In genomic region chr1:131060290-131061253, GRCm38 (mm10) we compare ENCODE assay signal across 9 mouse cellular contexts. TPM values are rescaled to one million over a fixed set of nuclear protein-coding genes. Genes with fewer than 3 reads are reported as not detected.
DNase-seq lines count a peak whose midpoint lies in the region; ATAC-seq and TF ChIP-seq lines count a peak whose summit lies in the region.
"Had no signal": no experiment of that assay in that cellular context is flagged by ENCODE, and none has a peak within 500 bp of the region (broad histone marks: within the 10 kb centered on the region; RNA-seq: fewer than 3 reads in every experiment).

No protein-coding gene starts in this region.

- TF ChIP-seq RAD21 in CH12.LX (IDR thresholded peaks at IDR 0.05; ENCODE audit: low read depth, low read length), result peak; percentile 73

- H3K27ac ChIP-seq in CH12.LX (ENCODE audit: insufficient read depth, low read depth), result no peak overlapping the region
- H3K27ac ChIP-seq in heart, embryonic 11.5 days (ENCODE audit: low read depth, low read length), result 0 out of 2 replicates have a peak overlapping the region, but pooled peaks have one; percentile 41
- peak overlapping the region; percentile 17; the same call in 1 of the 2 replicates for H3K27ac ChIP-seq in limb, embryonic 13.5 days
- H3K27ac ChIP-seq in midbrain, postnatal 0 days (ENCODE audit: low read depth, low read length), result no peak overlapping the region

- dilution Hi-C loops in CH12.LX (cut with MboI; ENCODE audit: extremely low pct_ligation_motif_present, extremely low pct_unique_long_range_greater_than_20kb, low sequenced_read_pairs), result no loop called here

- no peaks in the 10 kb centered on the region for H3K9me3 ChIP-seq in CH12.LX (replicated peaks; ENCODE audit: low read length)
- H3K9me3 ChIP-seq in heart, embryonic 11.5 days (replicated peaks; ENCODE audit: control insufficient read depth, low read length), result no peaks in the 10 kb centered on the region
- H3K9me3 ChIP-seq in limb, embryonic 13.5 days, result no peaks in the 10 kb centered on the region
- H3K9me3 ChIP-seq in midbrain, postnatal 0 days (ENCODE audit: low read length), result no peaks in the 10 kb centered on the region

- no peak overlapping the region for H3K9ac ChIP-seq in CH12.LX (ENCODE audit: insufficient read depth, low read depth)
- H3K9ac ChIP-seq in heart, embryonic 11.5 days (ENCODE audit: low read depth, low read length), result no peak overlapping the region
- H3K9ac ChIP-seq in limb, embryonic 13.5 days, result no peak overlapping the region
- no peak overlapping the region for H3K9ac ChIP-seq in midbrain, postnatal 0 days (replicated peaks; ENCODE audit: low read length, poor library complexity, severe bottlenecking)

- H3K36me3 ChIP-seq in CH12.LX (replicated peaks in 1 of 2; ENCODE audit: control insufficient read depth in 1 of 2, insufficient read depth in 1 of 2, low read length in 1 of 2), result peaks cover 19 to 39% of the 10 kb centered on the region in 2 experiments
- peaks cover 12% of the 10 kb centered on the region for H3K36me3 ChIP-seq in heart, embryonic 11.5 days (ENCODE audit: control insufficient read depth, insufficient read depth, low read length)
- peaks cover 29% of the 10 kb centered on the region for H3K36me3 ChIP-seq in limb, embryonic 13.5 days
- H3K36me3 ChIP-seq in midbrain, postnatal 0 days (ENCODE audit: insufficient read depth, low read length), result peaks cover 22% of the 10 kb centered on the region

- in situ Hi-C loops in CH12.LX (cut with MboI; ENCODE audit: low pct_ligation_motif_present, low pct_unique_long_range_greater_than_20kb, low sequenced_read_pairs), result loop anchor here (5.0 kb wide), 1 partner anchor 37 kb away; the partner anchor contains the start of gene Mapkapk2

- no peaks in the 10 kb centered on the region for H3K27me3 ChIP-seq in CH12.LX (replicated peaks)
- H3K27me3 ChIP-seq in heart, embryonic 11.5 days (ENCODE audit: control insufficient read depth, insufficient read depth, low read length), result no peaks in the 10 kb centered on the region
- no peaks in the 10 kb centered on the region for H3K27me3 ChIP-seq in limb, embryonic 13.5 days
- no peaks in the 10 kb centered on the region for H3K27me3 ChIP-seq in midbrain, postnatal 0 days (ENCODE audit: insufficient read depth, low read length)

- peaks cover 18 to 61% of the 10 kb centered on the region in 2 experiments for H3K4me1 ChIP-seq in CH12.LX (ENCODE audit: control insufficient read depth in 1 of 2, insufficient read depth in 2 of 2)
- H3K4me1 ChIP-seq in heart, embryonic 11.5 days (ENCODE audit: control insufficient read depth, insufficient read depth, low read length), result peaks cover 72% of the 10 kb centered on the region
- H3K4me1 ChIP-seq in limb, embryonic 13.5 days, result peaks cover 59% of the 10 kb centered on the region
- H3K4me1 ChIP-seq in midbrain, postnatal 0 days (ENCODE audit: insufficient read depth, low read length), result peaks cover 4% of the 10 kb centered on the region; the same call in 1 of the 2 replicates

- DNase-seq in 416B (ENCODE audit: low read depth) (peak; percentile 68), CH12.LX (ENCODE audit: extremely low read depth) (peak; percentile 71)
- peak; percentile 68 for DNase-seq in embryo, embryonic 10 days (ENCODE audit: low spot score)
- DNase-seq in midbrain, postnatal 0 days (ENCODE audit: low spot score), result peak; percentile 66
- no peak for DNase-seq in urinary bladder, postnatal 4 days (ENCODE audit: low spot score in 2 of 2)
- DNase-seq in left cerebral cortex, adult 8-10 months (ENCODE audit: low spot score in 2 of 2), result no peak

- no peak overlapping the region for H3K4me3 ChIP-seq in CH12.LX (replicated peaks in 1 of 3; ENCODE audit: low read depth in 2 of 3, low read length in 2 of 3, poor library complexity in 1 of 3)
- H3K4me3 ChIP-seq in heart, embryonic 11.5 days (ENCODE audit: low read depth, low read length), result no peak overlapping the region
- no peak overlapping the region for H3K4me3 ChIP-seq in limb, embryonic 13.5 days
- no peak overlapping the region for H3K4me3 ChIP-seq in midbrain, postnatal 0 days (ENCODE audit: low read depth, low read length)

- 0 out of 2 replicates have a peak, but pooled peaks cover 2% of the 10 kb centered on the region for H3K79me2 ChIP-seq in CH12.LX (replicated peaks; ENCODE audit: control insufficient read depth, extremely low read depth, insufficient read depth, poor library complexity, severe bottlenecking)

- TF ChIP-seq POLR2A in CH12.LX (IDR thresholded peaks at IDR 0.05; ENCODE audit: low read depth, low read length), result no peak

- ATAC-seq in heart, embryonic 11.5 days (replicated peaks; ENCODE audit: insufficient number of reproducible peaks, low FRiP score, low TSS enrichment), result no peak
- ATAC-seq in limb, embryonic 13.5 days (ENCODE audit: low FRiP score, low read depth), result peak; percentile 17
- ATAC-seq in midbrain, postnatal 0 days (ENCODE audit: low FRiP score), result peak; percentile 32

- WGBS in heart, embryonic 11.5 days (ENCODE audit: insufficient replicate concordance), result 55% methylated on average over 13 of the region's 13 CpGs
- 73% methylated on average over 13 of the region's 13 CpGs for WGBS in limb, embryonic 13.5 days
- 69% methylated on average over 13 of the region's 13 CpGs for WGBS in midbrain, postnatal 0 days

- no peak for TF ChIP-seq EP300 in CH12.LX (IDR thresholded peaks at IDR 0.05; ENCODE audit: low read length)

- peak; percentile 53 to 82 for TF ChIP-seq CTCF in CH12.LX (conservative IDR thresholded peaks at IDR 0.05 in 1 of 2, IDR thresholded peaks at IDR 0.05 in 1 of 2; ENCODE audit: low read depth in 2 of 2, low read length in 2 of 2)
- peak; percentile 76 for TF ChIP-seq CTCF in midbrain, postnatal 0 days (IDR thresholded peaks at IDR 0.05)

- H3K4me2 ChIP-seq in CH12.LX (ENCODE audit: insufficient read depth, low read depth, poor library complexity, severe bottlenecking), result no peak overlapping the region
- no peak overlapping the region for H3K4me2 ChIP-seq in heart, embryonic 11.5 days
- no peak overlapping the region for H3K4me2 ChIP-seq in limb, embryonic 13.5 days (replicated peaks)
- no peak overlapping the region for H3K4me2 ChIP-seq in midbrain, postnatal 0 days (ENCODE audit: low read depth, low read length, poor library complexity, severe bottlenecking)

TF ChIP-seq in CH12.LX, 34 proteins besides CTCF, POLR2A, EP300 and RAD21:
- TF ChIP-seq ZC3H11A (IDR thresholded peaks at IDR 0.05; ENCODE audit: low read depth, low read length) (0 out of 2 replicates have a peak, but pooled peaks have one; percentile 6), MAX (IDR thresholded peaks at IDR 0.05; ENCODE audit: low read length) (peak; percentile 64), MYC (IDR thresholded peaks at IDR 0.05; ENCODE audit: low read depth, low read length) (peak; percentile 87), SMC3 (IDR thresholded peaks at IDR 0.05; ENCODE audit: low read depth, low read length) (peak; percentile 74), TBP (conservative IDR thresholded peaks at IDR 0.05; ENCODE audit: low read depth, low read length) (no peak)

RNA-seq across cellular contexts. Expression of gene Mapkapk2, which starts 37.1 kb away (rescaled TPM):
- total RNA-seq in CH12.LX (2012; rRNA removed) (54.2 and 55.0 TPM in 2 replicates), CH12.LX (2014; rRNA removed) (58.6 and 62.9 TPM in 2 replicates)
- polyA plus RNA-seq in CH12.LX (2012; ENCODE audit: insufficient read length, low read depth), result 63.5 and 68.6 TPM in 2 replicates
- polyA plus RNA-seq in heart, embryonic 11.5 days (2014; fragmentation: Nextera tagmentation; extraction: Ambion mirVana), result 51.4 and 57.6 TPM in 2 replicates
- 42.7 and 43.3 TPM in 2 replicates for polyA plus RNA-seq in limb, embryonic 13.5 days (2015; fragmentation: Nextera tagmentation; extraction: Ambion mirVana)
- total RNA-seq in midbrain, postnatal 0 days (2014; rRNA removed), result 44.2 and 48.1 TPM in 2 replicates
- 13.7 and 13.8 TPM in 2 replicates for polyA plus RNA-seq in midbrain, postnatal 0 days (2015; fragmentation: Nextera tagmentation; extraction: Ambion mirVana)
- total RNA-seq in left cerebral cortex, adult 8-10 months (2022), result 10 to 100 TPM; 28.3 to 33.7 (median 31.7) TPM

RNA-seq across cellular contexts. Expression of gene Il10, which starts 40.9 kb away (rescaled TPM):
- total RNA-seq in CH12.LX (2012; rRNA removed) (389 and 399 TPM in 2 replicates), CH12.LX (2014; rRNA removed) (903 and 969 TPM in 2 replicates)
- 236 and 284 TPM in 2 replicates for polyA plus RNA-seq in CH12.LX (2012; ENCODE audit: insufficient read length, low read depth)
- polyA plus RNA-seq in heart, embryonic 11.5 days (2014; fragmentation: Nextera tagmentation; extraction: Ambion mirVana), result not detected in 2 replicates
- 0.10 TPM in 1 of 2 replicates, not detected in the other for polyA plus RNA-seq in limb, embryonic 13.5 days (2015; fragmentation: Nextera tagmentation; extraction: Ambion mirVana)
- total RNA-seq in midbrain, postnatal 0 days (2014; rRNA removed), result not detected in 2 replicates
- polyA plus RNA-seq in midbrain, postnatal 0 days (2015; fragmentation: Nextera tagmentation; extraction: Ambion mirVana), result not detected in 2 replicates
- not detected for total RNA-seq in left cerebral cortex, adult 8-10 months (2022)
- total RNA-seq: gastrocnemius, postnatal 36 days had no signal

Comparison
In these comparisons a context has a peak if more than half of its experiments do, and no peak if none do; other contexts are left out.
1. DNase-seq: peak in 416B (single experiment), CH12.LX (single experiment), embryo, embryonic 10 days (single experiment) and midbrain, postnatal 0 days (single experiment); none in urinary bladder, postnatal 4 days (0 of 2) and left cerebral cortex, adult 8-10 months (0 of 2).
2. H3K27ac ChIP-seq: peak in heart, embryonic 11.5 days (single experiment) and limb, embryonic 13.5 days (single experiment); none in CH12.LX (single experiment) and midbrain, postnatal 0 days (single experiment).
3. RNA of gene Il10, which starts 40.9 kb away (polyA plus RNA-seq): 236 to 284 TPM in CH12.LX; 0.10 TPM in limb, embryonic 13.5 days, not detected in heart, embryonic 11.5 days and not detected in midbrain, postnatal 0 days; every median in the first group is over 100 times any median in the second.